In the genomic region with DNA sequence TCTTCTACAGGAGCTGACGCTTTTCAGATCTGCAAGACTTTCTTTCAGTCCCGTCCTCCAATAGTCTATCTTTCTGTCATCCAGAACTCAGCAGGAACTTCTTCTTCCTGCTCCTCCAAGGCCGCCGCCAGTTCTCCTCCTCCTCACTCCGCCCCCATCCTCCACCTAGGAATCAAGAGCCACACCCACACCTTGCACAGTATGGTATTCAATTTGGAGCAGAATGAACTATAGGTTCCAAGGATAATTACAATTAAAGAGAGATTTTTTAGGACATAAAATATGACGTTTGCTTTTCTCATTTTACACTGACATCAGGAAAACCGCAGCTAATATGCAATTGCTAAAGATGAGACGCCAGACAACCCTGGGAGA, we compare ENCODE assay signal across 8 mouse cellular contexts. TPM values are rescaled to one million over a fixed set of nuclear protein-coding genes. Genes with fewer than 3 reads are reported as not detected.
A peak's percentile ranks its signal among the peaks of the same experiment; 100 is the strongest.
DNase-seq lines count a peak whose midpoint lies in the region; ATAC-seq and TF ChIP-seq lines count a peak whose summit lies in the region.

No protein-coding gene starts in this region.

- peak overlapping the region; percentile 72 for H3K4me3 ChIP-seq in heart, postnatal 0 days (ENCODE audit: low read depth, low read length)
- H3K4me3 ChIP-seq in bone marrow, adult 2 months (replicated peaks; ENCODE audit: control insufficient read depth, low read depth, low read length): peak overlapping the region; percentile 37
- H3K4me3 ChIP-seq in hindbrain, embryonic 13.5 days: peak overlapping the region; percentile 50
- peak overlapping the region; percentile 37 for H3K4me3 ChIP-seq in midbrain, embryonic 11.5 days (ENCODE audit: low read depth, low read length)

- TF ChIP-seq CTCF in heart, postnatal 0 days (IDR thresholded peaks at IDR 0.05; ENCODE audit: low read depth): no peak
- no peak for TF ChIP-seq CTCF in bone marrow, adult 2 months (IDR thresholded peaks at IDR 0.05; ENCODE audit: control insufficient read depth, insufficient read depth, low read length)

- no peaks in the 10 kb centered on the region for H3K9me3 ChIP-seq in heart, postnatal 0 days (replicated peaks; ENCODE audit: control insufficient read depth, low read length)
- H3K9me3 ChIP-seq in hindbrain, embryonic 13.5 days: no peaks in the 10 kb centered on the region
- no peaks in the 10 kb centered on the region for H3K9me3 ChIP-seq in midbrain, embryonic 11.5 days (ENCODE audit: control insufficient read depth, low read length)

- 19% methylated on average over 8 of the region's 8 CpGs for WGBS in heart, postnatal 0 days
- 13% methylated on average over 8 of the region's 8 CpGs for WGBS in bone marrow, adult 2 months
- WGBS in hindbrain, embryonic 13.5 days: 26% methylated on average over 8 of the region's 8 CpGs
- 21% methylated on average over 8 of the region's 8 CpGs for WGBS in midbrain, embryonic 11.5 days

- no peak for TF ChIP-seq EP300 in heart, postnatal 0 days (IDR thresholded peaks at IDR 0.05; ENCODE audit: low read depth)

- H3K4me1 ChIP-seq in heart, postnatal 0 days (ENCODE audit: control insufficient read depth, insufficient read depth): 0 out of 2 replicates have a peak, but pooled peaks cover 4% of the 10 kb centered on the region
- no peaks in the 10 kb centered on the region for H3K4me1 ChIP-seq in bone marrow, adult 2 months (ENCODE audit: control insufficient read depth, insufficient read depth, low read length)
- 0 out of 2 replicates have a peak, but pooled peaks cover 2% of the 10 kb centered on the region for H3K4me1 ChIP-seq in hindbrain, embryonic 13.5 days (replicated peaks)
- no peaks in the 10 kb centered on the region for H3K4me1 ChIP-seq in midbrain, embryonic 11.5 days (ENCODE audit: control insufficient read depth, insufficient read depth, low read length)

- no peaks in the 10 kb centered on the region for H3K27me3 ChIP-seq in heart, postnatal 0 days (ENCODE audit: control insufficient read depth, insufficient read depth, low read length)
- H3K27me3 ChIP-seq in hindbrain, embryonic 13.5 days: no peaks in the 10 kb centered on the region
- H3K27me3 ChIP-seq in midbrain, embryonic 11.5 days (ENCODE audit: control insufficient read depth, insufficient read depth, low read length): no peaks in the 10 kb centered on the region

- H3K4me2 ChIP-seq in heart, postnatal 0 days (ENCODE audit: low read depth, low read length): peak overlapping the region; percentile 61
- peak overlapping the region; percentile 52 for H3K4me2 ChIP-seq in hindbrain, embryonic 13.5 days
- peak overlapping the region; percentile 40 for H3K4me2 ChIP-seq in midbrain, embryonic 11.5 days

- no peak overlapping the region for H3K27ac ChIP-seq in heart, postnatal 0 days (ENCODE audit: low read depth)
- H3K27ac ChIP-seq in bone marrow, adult 2 months (ENCODE audit: control insufficient read depth, insufficient read depth, low read depth, low read length, poor library complexity): no peak overlapping the region
- H3K27ac ChIP-seq in hindbrain, embryonic 13.5 days: no peak overlapping the region
- no peak overlapping the region for H3K27ac ChIP-seq in midbrain, embryonic 11.5 days (ENCODE audit: low read depth, low read length)

- ATAC-seq in heart, postnatal 0 days (ENCODE audit: insufficient read depth, low read depth): no peak; the same call in 1 of the 2 replicates
- ATAC-seq in hindbrain, embryonic 13.5 days (ENCODE audit: low FRiP score): peak; percentile 96
- ATAC-seq in midbrain, embryonic 11.5 days (ENCODE audit: low FRiP score): peak; percentile 89

- H3K9ac ChIP-seq in heart, postnatal 0 days (replicated peaks; ENCODE audit: low read depth, low read length): 0 out of 2 replicates have a peak overlapping the region, but pooled peaks have one; percentile 30
- H3K9ac ChIP-seq in hindbrain, embryonic 13.5 days: peak overlapping the region; percentile 72
- H3K9ac ChIP-seq in midbrain, embryonic 11.5 days (ENCODE audit: low read length): no peak overlapping the region; the same call in 1 of the 2 replicates

- H3K36me3 ChIP-seq in heart, postnatal 0 days (replicated peaks; ENCODE audit: control insufficient read depth, insufficient read depth, low read length): no peaks in the 10 kb centered on the region
- peaks cover 12% of the 10 kb centered on the region for H3K36me3 ChIP-seq in hindbrain, embryonic 13.5 days
- H3K36me3 ChIP-seq in midbrain, embryonic 11.5 days (ENCODE audit: control insufficient read depth, insufficient read depth, low read length): no peaks in the 10 kb centered on the region

- no peak for DNase-seq in heart, postnatal 0 days (ENCODE audit: low spot score)
- no peak for DNase-seq in heart, adult 18-20 months
- no peak for DNase-seq in midbrain, embryonic 11.5 days (ENCODE audit: low spot score, missing footprints)
- no peak for DNase-seq in spleen, postnatal 36 days (ENCODE audit: low spot score in 2 of 2)
- no peak for DNase-seq in spleen, postnatal 10 days (ENCODE audit: low spot score in 2 of 2)
- no peak for DNase-seq in right cerebral cortex, postnatal 14 days

- TF ChIP-seq POLR2A in bone marrow, adult 2 months (IDR thresholded peaks at IDR 0.05; ENCODE audit: borderline replicate concordance, control insufficient read depth, low read depth, low read length): no peak

RNA-seq across cellular contexts. Expression of gene 6720489N17Rik, which starts 29.4 kb away (rescaled TPM):
- 3.3 and 3.6 TPM in 2 replicates for total RNA-seq in heart, postnatal 0 days (2014; rRNA removed; ENCODE audit: low replicate concordance)
- polyA plus RNA-seq in heart, postnatal 0 days (2015; fragmentation: Nextera tagmentation; extraction: Ambion mirVana): 4.1 and 4.9 TPM in 2 replicates
- under 1 TPM; 0.55 to 0.87 TPM for total RNA-seq in heart, adult 18-20 months (2021)
- 2.6 and 4.9 TPM in 2 replicates for polyA plus RNA-seq in bone marrow, adult 2 months (2011; ENCODE audit: insufficient read depth, insufficient read length, low replicate concordance, missing spikeins)
- polyA plus RNA-seq in hindbrain, embryonic 13.5 days (2015; fragmentation: Nextera tagmentation; extraction: Ambion mirVana): 8.5 and 9.4 TPM in 2 replicates
- 16.4 and 17.3 TPM in 2 replicates for polyA plus RNA-seq in midbrain, embryonic 11.5 days (2014; fragmentation: Nextera tagmentation; extraction: Ambion mirVana)
